Mouse (Mus musculus): ENCODE measurements around the gene Stxbp1. TPM values are rescaled to one million over a fixed set of nuclear protein-coding genes. Genes with fewer than 3 reads are reported as not detected.
A peak's percentile ranks its signal among the peaks of the same experiment; 100 is the strongest.

Stxbp1 gene
- total RNA-seq, 2 experiments from 2014 or later, result 21.5 to 30.6 TPM

DNA sequence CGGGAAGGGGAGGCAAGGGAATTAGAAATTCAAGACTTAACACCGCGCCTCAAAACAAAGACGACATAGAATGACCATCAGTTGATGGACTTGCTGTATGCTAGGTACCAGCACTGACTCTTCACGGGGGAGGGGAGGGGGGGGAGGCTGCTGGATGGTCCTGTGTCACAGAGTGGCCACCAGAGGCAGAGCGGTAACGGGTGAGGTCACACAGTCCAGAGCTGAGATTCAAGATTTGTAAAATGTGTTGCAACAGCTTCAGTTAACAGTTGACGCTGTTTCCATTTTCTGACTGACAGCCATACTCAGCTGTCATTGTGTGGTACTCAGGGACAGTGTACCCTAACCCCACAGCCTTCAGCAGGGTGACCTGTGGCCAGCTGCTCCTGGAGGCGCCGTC lies 94.9 kb downstream of the Stxbp1 start:
- DNase-seq, result no peak

DNA sequence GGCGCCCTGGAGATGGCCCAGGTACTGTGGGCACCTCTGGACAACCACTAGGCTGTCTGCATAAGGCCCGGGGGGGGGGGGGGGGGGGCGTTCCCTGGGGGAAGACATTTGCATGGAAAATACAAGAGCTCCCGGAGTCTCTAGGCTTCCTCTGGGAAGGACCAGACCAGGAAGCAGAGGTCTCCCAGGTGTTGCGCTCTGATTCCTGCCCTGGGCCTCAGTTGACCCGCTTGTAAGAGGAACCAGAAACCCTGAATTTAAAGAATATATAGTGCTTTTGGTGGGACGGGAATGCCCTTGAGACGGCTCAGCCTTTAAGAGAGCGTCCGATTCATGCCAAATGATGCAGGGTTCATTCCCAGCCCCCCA lies 95.4 kb downstream of the Stxbp1 start:
- DNase-seq, result no peak

- DNase-seq, result peak; percentile 84 to 85
These were observed 96.0 kb downstream of the Stxbp1 start for GRCm38 (mm10) chr2:32750887-32751664.

- no peak for DNase-seq
These were observed 96.8 kb downstream of the Stxbp1 start for GRCm38 (mm10) chr2:32750199-32750598.

DNA sequence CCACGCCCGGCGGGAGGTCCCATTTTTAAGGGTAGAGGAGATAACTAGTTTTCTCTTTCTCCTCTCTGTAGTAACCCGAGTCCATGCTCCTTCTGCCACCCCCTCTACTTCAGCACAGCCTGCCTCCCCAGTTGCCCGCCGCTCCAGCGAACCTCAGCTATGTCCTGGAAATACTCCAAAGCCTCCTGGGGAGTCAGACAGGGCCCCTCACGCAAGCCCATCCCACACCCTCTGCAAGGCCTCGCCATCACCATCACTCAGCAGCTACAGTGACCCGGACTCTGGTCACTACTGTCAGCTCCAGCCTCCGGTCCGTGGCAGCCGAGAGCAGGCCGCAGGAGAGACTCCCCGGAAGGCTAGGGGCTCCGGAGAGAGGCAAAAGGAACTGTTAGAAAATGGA lies 98.0 kb downstream of the Stxbp1 start:
- DNase-seq, result no peak

DNA sequence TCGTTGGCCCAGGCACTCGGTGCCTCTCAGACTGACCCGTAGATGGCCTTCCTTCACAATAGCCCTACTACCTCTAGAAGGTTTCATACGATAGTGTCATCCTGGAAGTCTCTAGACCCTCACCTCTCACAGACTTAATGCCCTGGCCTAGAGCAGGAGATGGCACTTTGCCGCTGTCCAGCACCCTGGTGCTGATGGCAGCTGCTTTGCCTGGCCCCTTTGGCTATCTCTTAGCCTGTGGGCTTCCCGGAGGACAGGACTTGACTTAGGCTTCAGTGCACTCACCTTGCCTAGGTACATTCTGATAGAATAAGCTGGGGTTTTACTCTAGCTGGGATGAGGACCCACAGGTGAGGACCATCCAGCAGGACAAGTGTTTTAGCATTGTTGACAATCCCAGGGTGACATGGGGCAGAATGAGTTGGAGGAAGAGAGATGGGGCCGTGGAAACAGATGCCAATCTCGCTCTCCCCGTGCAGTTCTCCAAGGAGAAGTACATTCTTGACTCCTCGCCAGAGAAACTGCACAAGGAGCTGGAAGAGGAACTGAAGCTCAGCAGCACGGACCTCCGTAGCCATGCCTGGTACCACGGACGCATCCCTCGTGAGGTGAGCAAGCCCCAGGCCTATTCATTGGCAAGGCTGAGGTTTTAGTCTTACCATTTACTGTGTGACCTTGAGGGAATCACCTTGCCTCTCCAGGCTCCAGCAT lies 102.6 kb downstream of the Stxbp1 start:
- no peak for DNase-seq

DNA sequence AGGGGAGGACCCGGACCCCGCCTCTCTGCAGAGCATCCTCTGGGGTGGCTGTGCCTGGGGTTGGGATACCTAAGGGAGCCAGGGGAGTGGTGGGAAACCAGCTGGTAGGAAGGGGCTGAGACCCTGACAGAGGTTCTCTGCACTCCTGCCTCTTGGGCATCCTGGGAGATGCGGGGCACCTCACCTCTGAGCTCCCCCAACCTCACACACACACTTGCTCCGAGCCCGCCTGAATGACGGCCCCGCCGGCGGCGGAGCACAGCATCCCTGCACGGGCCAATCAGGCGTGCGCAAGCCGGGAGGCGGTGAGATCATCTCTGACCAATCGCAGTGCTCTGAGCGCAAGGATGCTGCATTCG lies 104.9 kb downstream of the Stxbp1 start:
- DNase-seq, result no peak

DNA sequence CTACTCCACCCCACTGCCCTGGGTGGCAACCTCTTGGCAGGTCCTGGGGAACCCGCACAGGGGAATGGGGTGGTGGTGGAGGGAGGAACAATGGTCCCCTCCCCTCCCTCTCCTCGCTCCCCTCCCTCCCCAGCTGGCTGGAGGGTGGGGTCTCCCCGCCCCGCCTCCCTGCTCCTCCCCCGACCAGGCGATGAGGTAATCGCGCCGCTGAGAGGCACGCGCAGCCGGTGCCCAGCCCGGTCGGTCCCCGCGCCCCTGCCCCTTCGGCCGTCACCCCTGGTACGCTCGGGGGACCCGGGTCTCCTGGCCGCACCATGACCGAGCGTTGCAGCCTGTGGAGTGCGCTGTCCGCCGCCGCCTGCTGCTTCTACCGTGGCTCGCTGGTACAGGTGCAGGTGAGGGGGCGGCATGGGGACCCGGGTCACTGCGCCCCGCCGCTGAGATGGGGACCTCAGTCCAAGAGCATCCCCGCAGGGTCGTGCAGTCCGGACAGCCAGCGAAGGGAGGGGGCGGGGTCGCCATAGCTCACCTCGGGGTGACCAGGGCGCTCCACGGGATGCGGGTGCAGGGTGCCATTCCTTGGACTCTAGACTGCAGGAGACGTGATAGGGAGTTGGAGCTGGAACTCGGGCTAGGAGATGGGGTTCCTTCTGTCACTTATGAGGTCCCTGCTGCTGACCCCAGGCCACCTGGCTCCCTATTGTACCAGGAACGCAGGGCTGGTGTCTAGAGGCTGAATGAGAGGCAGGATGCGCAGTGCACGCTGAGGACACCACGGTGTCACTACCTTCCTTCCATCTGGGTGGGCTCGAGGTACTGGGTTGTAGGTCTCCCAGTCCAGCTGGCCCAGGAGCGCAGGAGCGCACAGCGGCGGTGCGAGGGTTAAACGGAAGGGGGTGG lies 105.5 kb downstream of the Stxbp1 start:
- peak; percentile 57 to 65 for DNase-seq

- DNase-seq, result no peak
These were observed 106.2 kb downstream of the Stxbp1 start, which contains the start of gene 6330409D20Rik for GRCm38 (mm10) chr2:32740916-32741272. Gene 6330409D20Rik (minus strand): TSS chr2:32741016.

DNA sequence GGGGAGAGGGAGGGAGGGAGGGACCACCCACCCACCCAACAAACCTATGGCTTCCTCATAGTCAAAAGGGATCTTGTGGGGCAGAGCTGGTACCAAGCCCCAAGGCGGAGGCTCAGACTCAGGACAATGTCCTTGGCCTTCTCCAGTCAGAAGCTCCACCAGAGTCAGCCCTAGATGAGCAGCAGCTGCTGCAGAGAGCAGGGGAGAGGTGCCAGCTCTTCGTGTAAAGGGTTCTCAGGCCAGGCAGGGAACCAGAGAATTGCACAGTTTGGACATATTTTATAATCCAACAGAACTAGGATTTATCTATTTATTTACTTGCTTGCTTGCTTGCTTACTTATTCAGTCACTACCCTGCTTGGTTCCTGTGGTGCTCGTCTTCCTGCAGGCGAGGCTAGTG lies 107.7 kb downstream of the Stxbp1 start:
- DNase-seq, result peak; percentile 46 to 47

Other genes with a start within 250 kb of the Stxbp1 start
- gene St6galnac6, start 247.5 kb downstream of the Stxbp1 start, total RNA-seq (2021), result 10 to 100 TPM; 38.3 to 58.1 TPM
- gene Ak1, start 225.5 kb downstream of the Stxbp1 start, total RNA-seq (2021), result 10 to 100 TPM; 49.4 to 50.0 TPM
- 10 to 100 TPM; 96.0 to 97.8 TPM for gene Eng, start 200.7 kb downstream of the Stxbp1 start, total RNA-seq (2021)
- 10 to 100 TPM; 12.8 to 14.9 TPM for gene Fpgs, start 143.1 kb downstream of the Stxbp1 start, total RNA-seq (2021)
- gene Cdk9, start 134.2 kb downstream of the Stxbp1 start, total RNA-seq (2021), result 10 to 100 TPM; 74.7 to 76.3 TPM
- gene Sh2d3c, start 126.2 kb downstream of the Stxbp1 start, total RNA-seq (2021), result 10 to 100 TPM; 13.0 to 18.9 TPM
- gene 6330409D20Rik, start 106.2 kb downstream of the Stxbp1 start, total RNA-seq (2021), result not detected
- gene Tor2a, start 90.0 kb downstream of the Stxbp1 start, total RNA-seq (2021), result 10 to 100 TPM; 26.7 to 32.5 TPM
- gene Ttc16, start 71.6 kb downstream of the Stxbp1 start, total RNA-seq (2021), result under 1 TPM; 0.10 to 0.20 TPM
- gene Ptrh1, start 71.5 kb downstream of the Stxbp1 start, total RNA-seq (2021), result 10 to 100 TPM in 1 of 2 experiments, 1 to 10 TPM in 1; 8.3 to 12.0 TPM
- not detected for gene Cfap157, start 62.8 kb downstream of the Stxbp1 start, total RNA-seq (2021)
- gene Fam129b, start 28.9 kb upstream of the Stxbp1 start, total RNA-seq (2021), result 10 to 100 TPM; 15.8 to 32.3 TPM
- gene Rpl12, start 114.3 kb upstream of the Stxbp1 start, total RNA-seq (2021), result 100 to 1,000 TPM; 165 to 189 TPM
- gene Lrsam1, start 114.4 kb upstream of the Stxbp1 start, total RNA-seq (2021), result 10 to 100 TPM; 18.4 to 27.1 TPM
- gene Slc2a8, start 134.8 kb upstream of the Stxbp1 start, total RNA-seq (2021), result 10 to 100 TPM; 18.8 to 19.4 TPM

Data from adrenal gland, postnatal 36 days (tissue).